Mouse (Mus musculus) pancreas, adult 10 weeks (tissue): ENCODE measurements around the gene Atxn7l3b. TPM values are rescaled to one million over a fixed set of nuclear protein-coding genes. Genes with fewer than 3 reads are reported as not detected.

Experiments used
- polyA plus RNA-seq: library from polyadenylated mRNA; stranded (reverse); fragments of 350-450 nt; fragmentation: Illumina TruSeq; extraction: RNeasy Lipid Tissue Mini Kit (QIAGEN cat#74804); gene quantifications from one replicate; pipeline ENCODE4 v1.2.3, GENCODE M21; 2015; ENCODE audit warnings: low read depth, low replicate concordance; ENCODE audit not compliant: insufficient read depth

Gene Atxn7l3b
- 12.0 TPM for polyA plus RNA-seq

GRCm38 (mm10) chr10:112928452-112929221, at the start of gene Atxn7l3b:
Gene Atxn7l3b (minus strand): TSS chr10:112929001.

